Mouse (Mus musculus) CH12.LX (cell line): ENCODE results near the gene Klhl8. TPM values are rescaled to one million over a fixed set of nuclear protein-coding genes. Genes with fewer than 3 reads are reported as not detected.
"Not testable (repeated sequence)": the region's sequence is repeated elsewhere in the genome, so short reads cannot be mapped to it uniquely, and the experiment has no call there.

Experiments
- DNase-seq: peaks from one replicate; pipeline ENCODE4 v3.0.0-alpha.2; 2013; ENCODE audit errors: extremely low read depth
- H3K27ac ChIP-seq: 2 replicates; pipeline ENCODE4 v1.5.1; 2012; ENCODE audit warnings: low read depth, mild to moderate bottlenecking, control low read depth, moderate library complexity; ENCODE audit not compliant: insufficient read depth
- H3K27me3 ChIP-seq: replicated peaks from 2 replicates; pipeline ENCODE3; 2012; ENCODE audit warnings: inconsistent platforms
- H3K36me3 ChIP-seq, 2 experiments: replicated peaks in 1 of 2; 2 replicates each; pipeline versions ENCODE3 to v1.6.1; 2012; ENCODE audit warnings: inconsistent platforms in 1 of 2, low read length in 1 of 2, mild to moderate bottlenecking in 1 of 2, mixed read lengths in 1 of 2, moderate library complexity in 1 of 2; ENCODE audit not compliant: control insufficient read depth in 1 of 2, insufficient read depth in 1 of 2
- H3K4me1 ChIP-seq, 2 experiments: 2 replicates each; pipeline ENCODE4 v1.6.1; 2012; ENCODE audit warnings: inconsistent platforms in 1 of 2, moderate library complexity in 1 of 2; ENCODE audit not compliant: insufficient read depth in 2 of 2, control insufficient read depth in 1 of 2
- H3K4me2 ChIP-seq: 2 replicates; pipeline ENCODE4 v1.6.1; 2012; ENCODE audit warnings: low read depth, mild to moderate bottlenecking, control low read depth; ENCODE audit not compliant: poor library complexity, insufficient read depth, severe bottlenecking
- H3K4me3 ChIP-seq, 3 experiments: fragments of 150-350 bp in 1 of 3; sonication (generic) in 1 of 3; replicated peaks in 1 of 3; 2 replicates each; pipeline versions ENCODE3 to v1.5.1; 2011 to 2012; ENCODE audit warnings: low read depth in 2 of 3, low read length in 2 of 3, mild to moderate bottlenecking in 2 of 3, moderate library complexity in 2 of 3, control low read depth in 1 of 3, improper control_type of control experiment in 1 of 3, inconsistent platforms in 1 of 3, mixed read lengths in 1 of 3; ENCODE audit not compliant: poor library complexity in 1 of 3
- H3K79me2 ChIP-seq: replicated peaks from 2 replicates; pipeline ENCODE4 v1.6.1; 2012; ENCODE audit warnings: mild to moderate bottlenecking, moderate library complexity; ENCODE audit not compliant: control insufficient read depth, poor library complexity, insufficient read depth, severe bottlenecking; ENCODE audit errors: extremely low read depth
- H3K9ac ChIP-seq: 2 replicates; pipeline ENCODE4 v1.6.1; 2012; ENCODE audit warnings: low read depth, mild to moderate bottlenecking, control low read depth, moderate library complexity; ENCODE audit not compliant: insufficient read depth
- H3K9me3 ChIP-seq: replicated peaks from 2 replicates; pipeline ENCODE3; 2012; ENCODE audit warnings: low read length, inconsistent platforms, mixed read lengths
- BHLHE40 ChIP-seq: IDR thresholded peaks from 2 replicates; pipeline ENCODE4 v1.6.1; 2011; ENCODE audit warnings: mild to moderate bottlenecking, low read depth, low read length, improper control_type of control experiment
- CHD1 ChIP-seq: IDR thresholded peaks from 2 replicates; pipeline ENCODE4 v1.6.1; 2012; ENCODE audit warnings: low read depth, low read length, improper control_type of control experiment, inconsistent platforms
- CTCF ChIP-seq, 2 experiments: IDR thresholded peaks in 1 of 2; conservative IDR thresholded peaks in 1 of 2; 2 replicates each; pipeline ENCODE4 v1.5.1; 2011 to 2012; ENCODE audit warnings: low read depth in 2 of 2, low read length in 2 of 2, improper control_type of control experiment in 1 of 2, inconsistent platforms in 1 of 2, mild to moderate bottlenecking in 1 of 2, moderate library complexity in 1 of 2
- EP300 ChIP-seq: IDR thresholded peaks from 2 replicates; pipeline ENCODE4 v1.6.1; 2011; ENCODE audit warnings: low read length, improper control_type of control experiment
- ETS1 ChIP-seq: conservative IDR thresholded peaks from 2 replicates; pipeline ENCODE4 v1.6.1; 2012; ENCODE audit warnings: low read depth, mild to moderate bottlenecking, inconsistent platforms, low read length, improper control_type of control experiment, moderate library complexity
- GABPA ChIP-seq: IDR thresholded peaks from 2 replicates; pipeline ENCODE4 v1.6.1; 2012; ENCODE audit warnings: low read depth, low read length, improper control_type of control experiment, inconsistent platforms; ENCODE audit not compliant: insufficient replicate concordance
- HCFC1 ChIP-seq: IDR thresholded peaks from 2 replicates; pipeline ENCODE4 v1.6.1; 2012; ENCODE audit warnings: low read depth, mild to moderate bottlenecking, inconsistent platforms, low read length, improper control_type of control experiment
- IRF4 ChIP-seq: IDR thresholded peaks from 2 replicates; pipeline ENCODE4 v1.6.1; 2014; ENCODE audit warnings: low read depth, mild to moderate bottlenecking, inconsistent platforms, low read length, improper control_type of control experiment
- JUN ChIP-seq: IDR thresholded peaks from 2 replicates; pipeline ENCODE4 v1.6.1; 2011; ENCODE audit warnings: low read depth, mild to moderate bottlenecking, low read length, improper control_type of control experiment, moderate library complexity; ENCODE audit not compliant: insufficient read depth
- KAT2A ChIP-seq: IDR thresholded peaks from 2 replicates; pipeline ENCODE4 v1.6.1; 2012; ENCODE audit warnings: low read length, improper control_type of control experiment, inconsistent platforms; ENCODE audit not compliant: insufficient replicate concordance
- MAZ ChIP-seq: IDR thresholded peaks from 2 replicates; pipeline ENCODE4 v1.6.1; 2012; ENCODE audit warnings: low read depth, mild to moderate bottlenecking, inconsistent platforms, low read length, improper control_type of control experiment, moderate library complexity
- MXI1 ChIP-seq: IDR thresholded peaks from 2 replicates; pipeline ENCODE4 v1.6.1; 2011; ENCODE audit warnings: mild to moderate bottlenecking, low read depth, low read length, improper control_type of control experiment
- PAX5 ChIP-seq: IDR thresholded peaks from 2 replicates; pipeline ENCODE4 v1.6.1; 2012; ENCODE audit warnings: low read length, inconsistent platforms, mixed read lengths
- POLR2AphosphoS2 ChIP-seq: IDR thresholded peaks from 2 replicates; pipeline ENCODE4 v1.6.1; 2011; ENCODE audit warnings: low read depth, low read length, improper control_type of control experiment
- RAD21 ChIP-seq: IDR thresholded peaks from 2 replicates; pipeline ENCODE4 v1.6.1; 2011; ENCODE audit warnings: low read depth, mild to moderate bottlenecking, low read length, improper control_type of control experiment, moderate library complexity
- SMC3 ChIP-seq: IDR thresholded peaks from 2 replicates; pipeline ENCODE4 v1.6.1; 2011; ENCODE audit warnings: low read depth, low read length, improper control_type of control experiment
- TBP ChIP-seq: conservative IDR thresholded peaks from 2 replicates; pipeline ENCODE4 v1.6.1; 2011; ENCODE audit warnings: low read depth, low read length, improper control_type of control experiment
- TCF12 ChIP-seq: IDR thresholded peaks from 2 replicates; pipeline ENCODE4 v1.6.1; 2014; ENCODE audit warnings: low read depth, mild to moderate bottlenecking, inconsistent platforms, low read length, improper control_type of control experiment
- ZC3H11A ChIP-seq: IDR thresholded peaks from 2 replicates; pipeline ENCODE4 v1.6.1; 2012; ENCODE audit warnings: low read depth, mild to moderate bottlenecking, inconsistent platforms, low read length, improper control_type of control experiment
- ZKSCAN1 ChIP-seq: IDR thresholded peaks from 2 replicates; pipeline ENCODE4 v1.6.1; 2012; ENCODE audit warnings: low read depth, inconsistent platforms, low read length, improper control_type of control experiment, borderline replicate concordance
- ZNF384 ChIP-seq: IDR thresholded peaks from 2 replicates; pipeline ENCODE4 v1.6.1; 2012; ENCODE audit warnings: low read depth, low read length, improper control_type of control experiment, inconsistent platforms
- dilution Hi-C: fragments of 300-500 bp; cut with MboI; formaldehyde crosslinking; loops from 2 replicates; pipeline ENCODE4 v1.14.3; 2020; ENCODE audit warnings: low sequenced_read_pairs; ENCODE audit not compliant: extremely low pct_unique_long_range_greater_than_20kb, extremely low pct_ligation_motif_present
- in situ Hi-C: fragments of 300-500 bp; cut with MboI; formaldehyde crosslinking; loops from 3 replicates; pipeline ENCODE4 v1.14.3; 2019; ENCODE audit warnings: low sequenced_read_pairs, low pct_ligation_motif_present, low pct_unique_long_range_greater_than_20kb, mixed read lengths
- polyA plus RNA-seq: library from polyadenylated mRNA; unstranded; fragments of >175 nt; gene quantifications from 2 replicates; pipeline ENCODE4 v1.2.1, GENCODE M21; 2012; ENCODE audit warnings: low read depth; ENCODE audit not compliant: insufficient read length
- total RNA-seq, 2 experiments: library from RNA; depleted of rRNA; stranded (reverse); fragments of 300-350 nt in 1 of 2; fragments of >200 nt in 1 of 2; gene quantifications; 2 replicates each; pipeline ENCODE4 v1.2.3; 2012 to 2014

Klhl8 gene
- total and polyA plus RNA-seq, 3 experiments, result 3.4 to 15.6 (median 5.4) TPM

DNA sequence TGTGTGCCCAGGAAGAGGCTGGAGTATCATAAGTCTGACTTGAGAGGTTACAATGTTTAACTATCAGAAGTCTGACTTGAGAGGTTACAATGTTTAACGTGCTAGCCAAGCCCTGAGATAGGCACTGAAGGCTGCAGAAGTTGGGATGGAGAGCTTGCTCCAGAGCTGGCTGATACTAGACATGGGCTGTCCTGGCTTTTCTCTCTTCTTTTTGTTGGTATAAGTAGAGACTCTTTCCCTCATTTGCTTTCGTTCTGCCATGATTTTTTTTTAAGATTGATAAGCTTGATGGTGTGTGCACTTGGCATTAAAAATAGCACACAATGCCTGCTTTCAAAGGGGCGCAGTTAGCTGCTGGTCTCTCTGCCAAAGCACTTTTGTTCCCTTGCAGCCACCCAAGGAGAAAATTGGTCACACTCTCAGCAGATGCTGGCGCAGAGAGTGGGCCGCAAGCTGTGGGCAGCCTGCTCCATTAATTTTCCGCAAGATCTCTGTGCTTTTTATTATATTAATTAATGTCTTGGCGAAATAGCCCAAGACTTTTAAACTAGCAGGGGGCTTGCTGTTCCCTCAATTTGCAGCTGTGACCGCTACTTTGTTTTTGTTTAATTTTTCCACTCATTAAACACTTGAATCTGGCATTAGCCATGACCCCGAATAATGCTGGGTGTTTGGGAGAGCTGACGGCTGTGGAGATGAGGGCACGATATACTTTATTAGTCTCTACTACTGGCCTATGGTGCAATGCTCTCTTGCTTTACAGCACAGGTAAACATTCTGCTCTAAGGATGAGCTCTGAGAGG lies 27.7 kb upstream of the Klhl8 start:
- in situ Hi-C loops (no loop called here), dilution Hi-C loops (no loop called here)
- Histone ChIP-seq H3K79me2 (no peaks in the 10 kb centered on the region), H3K4me1 (peaks cover 0 to 2% of the 10 kb centered on the region in 2 experiments; a peak in 1 of 4 replicates), H3K27me3 (peaks cover 2% of the 10 kb centered on the region), H3K9ac (no peak overlapping the region), H3K4me2 (no peak overlapping the region), H3K36me3 (no peaks in the 10 kb centered on the region), H3K9me3 (peaks cover 7% of the 10 kb centered on the region), H3K4me3 (no peak overlapping the region), H3K27ac (no peak overlapping the region)
- no peak for TF ChIP-seq PAX5
- TF ChIP-seq SMC3, result no peak
- no peak for TF ChIP-seq ZC3H11A
- TF ChIP-seq POLR2AphosphoS2, result no peak
- TF ChIP-seq MAZ, result no peak
- no peak for TF ChIP-seq CTCF (conservative IDR thresholded peaks at IDR 0.05 in 1 of 2, IDR thresholded peaks at IDR 0.05 in 1 of 2; ENCODE audit: low read depth in 2 of 2, low read length in 2 of 2)
- no peak for TF ChIP-seq GABPA
- TF ChIP-seq MXI1, result no peak
- no peak for TF ChIP-seq HCFC1
- no peak for DNase-seq

DNA sequence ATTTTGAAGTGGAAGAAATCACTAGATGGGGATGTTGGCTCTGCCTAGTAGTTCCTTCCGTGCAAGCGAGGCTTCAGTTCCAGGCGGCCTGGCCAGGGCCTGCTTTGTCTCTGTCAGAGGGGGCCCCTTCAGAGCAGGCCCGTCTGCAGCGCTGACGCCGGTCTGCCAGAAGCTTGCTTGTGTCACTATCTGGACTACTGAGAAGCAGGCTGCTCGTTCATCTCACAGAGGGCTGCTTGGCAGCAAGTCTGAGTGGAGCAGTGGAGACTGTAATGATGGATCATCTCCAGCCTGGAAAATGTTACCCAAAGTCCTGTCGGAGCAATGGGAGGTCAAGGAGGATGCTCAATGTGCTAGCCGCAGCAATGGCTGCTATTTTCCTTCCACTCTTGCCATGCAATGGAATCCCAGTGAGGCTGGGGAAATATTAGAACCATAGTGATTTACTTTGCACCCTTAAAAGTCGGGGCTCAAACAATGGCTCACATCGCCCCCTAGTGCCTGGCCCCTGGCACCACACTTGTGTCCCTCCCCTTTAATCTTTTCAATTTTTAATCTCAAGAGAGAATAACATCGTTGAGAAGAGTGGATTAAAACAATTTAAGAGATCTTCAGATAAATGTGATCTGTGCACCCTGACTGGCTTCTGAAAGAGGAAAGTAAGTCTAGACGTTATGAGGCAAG lies 26.0 kb upstream of the Klhl8 start:
- Histone ChIP-seq H3K36me3 (no peaks in the 10 kb centered on the region), H3K9ac (no peak overlapping the region), H3K4me2 (no peak overlapping the region), H3K79me2 (no peaks in the 10 kb centered on the region), H3K27me3 (peaks cover 2% of the 10 kb centered on the region), H3K27ac (no peak overlapping the region), H3K4me1 (peaks cover 0 to 2% of the 10 kb centered on the region in 2 experiments; a peak in 1 of 4 replicates), H3K4me3 (no peak overlapping the region), H3K9me3 (peaks cover 7% of the 10 kb centered on the region)
- in situ Hi-C loops (no loop called here), dilution Hi-C loops (no loop called here)
- no peak for DNase-seq
- TF ChIP-seq EP300 (no peak), KAT2A (no peak), TBP (no peak), TCF12 (no peak), HCFC1 (no peak), MAZ (no peak), SMC3 (peak; percentile 71), IRF4 (no peak), ZKSCAN1 (no peak), GABPA (no peak), RAD21 (peak; percentile 76), CHD1 (no peak), ETS1 (no peak), JUN (no peak), MXI1 (no peak), ZNF384 (no peak), CTCF (conservative IDR thresholded peaks at IDR 0.05 in 1 of 2, IDR thresholded peaks at IDR 0.05 in 1 of 2; ENCODE audit: low read depth in 2 of 2, low read length in 2 of 2) (peak; percentile 80 to 82), PAX5 (no peak), BHLHE40 (no peak)
- TF ChIP-seq, all 38 proteins: peak for 3

- H3K27me3 ChIP-seq, dilution Hi-C loops, H3K9me3 ChIP-seq, H3K36me3 ChIP-seq, H3K79me2 ChIP-seq, H3K4me3 ChIP-seq, in situ Hi-C loops, H3K4me2 ChIP-seq, H3K27ac ChIP-seq, DNase-seq, H3K9ac ChIP-seq: not testable (repeated sequence)
- H3K4me1 ChIP-seq, result peaks cover 4 to 22% of the 10 kb centered on the region in 2 experiments
Observed at GRCm38 (mm10) chr5:103931924-103932323, 20.9 kb upstream of the Klhl8 start.
